Mouse (Mus musculus) inflammation-experienced regulatory T-cells, adult 6 months (primary cell): ENCODE results near the gene Nfkbia. TPM values are rescaled to one million over a fixed set of nuclear protein-coding genes. Genes with fewer than 3 reads are reported as not detected.

Experiments used
- ATAC-seq: one replicate; pipeline ENCODE4 v1.8.0; 2017
- polyA plus RNA-seq, 3 experiments: library from polyadenylated mRNA; unstranded; fragments of 100-300 nt; shearing (Covaris generic); gene quantifications; one replicate each; pipeline ENCODE4 v1.2.1; 2017

The Nfkbia gene
- polyA plus RNA-seq, 3 experiments from 2014 or later = 545 to 574 (median 562) TPM

DNA sequence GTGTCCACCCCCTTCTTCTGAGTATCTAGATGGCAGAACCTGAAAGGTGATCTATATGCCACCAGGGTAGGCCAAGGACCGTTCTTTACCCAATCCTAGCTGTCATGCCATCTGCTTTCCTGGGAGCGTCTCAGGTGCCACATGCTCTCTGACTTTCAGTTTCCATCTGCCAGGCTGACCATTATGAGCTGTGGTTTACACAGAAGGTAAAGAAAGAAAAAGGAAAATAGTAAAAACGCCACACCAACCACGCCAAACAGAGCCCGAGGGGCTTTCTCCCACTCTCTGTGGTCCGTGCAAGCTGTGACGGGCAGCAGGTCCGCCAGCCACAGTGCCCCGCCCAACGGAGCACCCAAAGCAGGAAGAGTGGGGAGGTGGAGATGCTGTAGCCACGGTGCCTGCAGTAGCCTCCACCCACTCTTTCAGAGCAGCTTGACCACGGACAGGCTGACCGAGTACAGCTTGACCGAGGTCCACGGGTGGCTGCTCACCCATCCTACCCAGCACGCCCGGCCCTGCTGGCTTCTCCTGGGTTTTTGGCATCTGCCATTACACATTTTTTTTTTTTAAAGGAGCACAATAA, 27.0 kb downstream of the Nfkbia start:
- ATAC-seq = peak; percentile 35

DNA sequence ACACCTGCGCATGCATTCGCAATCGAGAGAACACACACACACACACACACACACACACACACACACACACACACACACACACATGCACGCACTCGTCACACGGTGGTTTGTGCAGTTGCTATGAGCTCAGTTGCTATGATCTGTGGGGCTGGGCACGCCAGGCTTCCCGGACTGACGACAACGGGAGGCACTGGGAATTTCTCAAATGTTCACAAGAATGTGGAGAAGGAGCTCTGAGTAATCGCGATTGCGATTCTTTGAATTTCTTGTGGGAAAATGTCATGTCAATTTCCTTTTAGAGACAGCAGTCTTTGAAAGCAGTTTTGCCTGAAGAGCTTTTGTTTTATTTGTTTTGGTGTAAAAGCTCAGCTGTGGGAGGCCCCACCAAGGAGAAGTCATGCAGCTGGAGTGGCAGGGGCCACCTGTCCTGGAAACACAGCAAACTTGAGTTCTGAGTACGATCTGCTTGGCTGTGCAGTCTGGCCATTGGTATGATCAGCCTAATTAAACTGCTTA, 27.5 kb downstream of the Nfkbia start:
- ATAC-seq = peak; percentile 22

GRCm38 (mm10) chr12:55463992-55464845, 28.2 kb downstream of the Nfkbia start:
- ATAC-seq = peak; percentile 29

DNA sequence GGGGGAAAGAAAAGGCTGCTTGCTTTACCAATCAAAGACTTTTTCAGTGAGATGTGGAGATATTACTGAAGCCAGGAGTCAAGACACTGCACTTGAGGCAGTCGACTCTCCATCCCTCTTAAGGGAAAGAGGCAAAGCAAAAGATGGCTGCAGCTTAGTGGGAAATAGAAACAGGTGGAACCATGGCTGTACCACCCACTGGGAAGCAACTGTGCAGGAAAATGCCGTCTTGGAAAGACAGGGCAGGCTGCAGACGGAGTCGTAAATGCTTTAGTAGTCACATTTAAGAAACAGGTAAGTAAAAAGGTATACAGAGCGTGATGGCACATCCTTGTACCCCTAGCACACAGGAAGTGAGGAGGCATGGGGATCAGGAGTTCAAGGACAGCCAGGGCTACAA, 29.4 kb downstream of the Nfkbia start:
- no peak for ATAC-seq

- no peak for ATAC-seq
Observed at GRCm38 (mm10) chr12:55462456-55462855, 30.0 kb downstream of the Nfkbia start.

DNA sequence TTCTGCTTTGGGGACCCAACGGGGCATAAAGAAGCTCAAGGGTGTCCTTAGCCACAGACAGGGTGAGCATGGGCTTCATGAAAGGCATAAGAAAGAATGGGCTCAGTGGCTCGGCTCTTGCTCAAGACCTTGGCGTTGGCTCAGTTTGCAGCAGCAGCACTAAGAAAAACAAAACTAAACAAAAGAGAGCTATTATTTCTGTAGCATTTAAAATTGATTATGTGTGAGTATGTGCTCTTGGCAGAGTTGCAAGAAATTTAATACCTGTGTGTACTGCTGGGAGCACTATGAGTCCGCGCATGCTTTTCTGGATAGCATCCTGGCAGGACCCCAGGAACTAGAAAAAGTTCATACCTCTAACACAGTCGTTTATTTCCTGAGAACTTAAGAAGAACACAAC, 30.7 kb downstream of the Nfkbia start:
- ATAC-seq = no peak

GRCm38 (mm10) chr12:55460900-55461299, 31.5 kb downstream of the Nfkbia start:
- ATAC-seq = no peak

DNA sequence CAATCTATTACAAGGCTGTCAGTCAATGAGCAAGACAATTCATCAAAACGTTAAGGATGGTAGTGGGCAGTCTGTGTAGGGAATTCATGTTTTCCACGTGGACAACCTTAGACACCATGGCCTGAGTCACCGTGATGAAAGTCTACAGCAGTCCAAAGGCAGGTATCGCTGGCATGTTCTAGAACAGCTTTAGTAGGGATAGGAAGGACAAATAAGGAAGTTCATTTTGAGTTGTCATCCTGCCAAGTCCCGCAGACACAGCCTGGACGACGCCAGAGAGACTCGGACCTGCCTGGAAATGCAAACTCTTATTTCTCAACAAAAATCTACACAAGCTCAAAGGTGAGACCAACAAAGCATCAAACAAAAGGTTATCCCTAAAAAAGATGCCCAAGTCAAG, 32.7 kb downstream of the Nfkbia start:
- no peak for ATAC-seq

- no peak for ATAC-seq
Observed at GRCm38 (mm10) chr12:55456893-55457292, 35.6 kb downstream of the Nfkbia start.

GRCm38 (mm10) chr12:55456136-55456535, 36.3 kb downstream of the Nfkbia start:
- no peak for ATAC-seq

- ATAC-seq = no peak
Observed at GRCm38 (mm10) chr12:55455206-55455605, 37.2 kb downstream of the Nfkbia start.

- ATAC-seq = no peak
Observed at GRCm38 (mm10) chr12:55453924-55454323, 38.5 kb downstream of the Nfkbia start.

GRCm38 (mm10) chr12:55452839-55453238, 39.6 kb downstream of the Nfkbia start:
- no peak for ATAC-seq

GRCm38 (mm10) chr12:55450421-55450820, 42.0 kb downstream of the Nfkbia start:
- no peak for ATAC-seq

GRCm38 (mm10) chr12:55449048-55449447, 43.4 kb downstream of the Nfkbia start:
- no peak for ATAC-seq

DNA sequence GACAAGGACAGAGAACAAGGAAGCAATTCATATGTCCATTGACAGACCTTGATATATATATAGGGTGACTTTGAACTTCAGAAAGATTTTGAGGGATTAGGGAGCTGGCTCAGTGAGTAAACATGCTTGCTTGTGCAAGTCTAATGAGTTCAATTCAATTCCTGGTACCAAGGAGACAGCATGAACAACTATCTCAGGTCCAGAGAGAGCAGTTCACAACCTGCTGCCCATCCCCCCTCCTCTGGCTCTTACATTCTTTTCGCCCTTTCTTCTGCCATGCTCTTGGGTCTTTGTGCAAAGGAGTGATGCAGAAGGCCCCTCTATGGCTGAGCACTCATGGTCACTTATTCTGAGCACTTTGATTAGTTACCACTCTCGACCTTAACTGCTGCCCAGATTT, 44.0 kb downstream of the Nfkbia start:
- no peak for ATAC-seq

- no peak for ATAC-seq
Observed at GRCm38 (mm10) chr12:55447396-55447760, 45.1 kb downstream of the Nfkbia start.

- ATAC-seq = peak; percentile 85
Observed at GRCm38 (mm10) chr12:55446746-55447395, 45.6 kb downstream of the Nfkbia start.

DNA sequence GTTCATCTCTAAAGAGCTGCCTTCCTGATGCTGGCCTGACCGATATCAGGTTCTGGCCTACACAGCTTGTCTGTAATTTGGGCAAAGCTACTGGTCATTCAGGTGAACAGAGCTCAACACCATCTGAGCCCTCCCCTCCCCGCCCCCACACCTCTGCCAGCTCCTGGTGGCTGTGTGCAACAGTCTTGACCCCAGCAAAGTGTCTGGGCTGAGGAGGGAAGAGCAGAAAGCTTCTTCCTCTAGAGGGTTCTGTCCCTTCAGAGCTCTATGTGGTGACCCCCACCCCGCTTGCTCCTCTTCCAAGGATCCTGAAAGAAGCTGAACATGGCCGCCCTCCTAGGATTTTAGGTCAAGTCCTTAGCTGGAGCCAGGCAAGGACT, 46.1 kb downstream of the Nfkbia start:
- no peak for ATAC-seq

DNA sequence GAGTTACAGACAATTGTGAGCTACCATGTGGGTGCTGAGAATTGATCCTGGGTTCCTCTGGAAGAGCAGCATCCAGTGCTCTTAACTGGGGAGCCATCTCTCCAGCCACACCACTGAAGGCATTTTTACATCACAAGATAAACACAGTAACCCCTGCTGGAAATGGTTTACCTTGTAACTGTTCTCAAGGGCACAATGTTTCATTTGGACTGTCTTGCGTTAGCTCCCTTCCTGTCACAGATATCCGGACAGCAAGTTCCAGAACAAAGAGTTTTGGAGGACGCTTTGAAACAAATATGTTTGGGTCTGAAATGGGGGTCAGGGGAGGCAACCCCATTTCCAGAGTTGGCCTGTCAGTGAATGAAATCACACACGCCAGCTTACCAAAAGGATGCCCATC, 46.9 kb downstream of the Nfkbia start:
- no peak for ATAC-seq

GRCm38 (mm10) chr12:55444031-55444451, 48.4 kb downstream of the Nfkbia start:
- no peak for ATAC-seq

DNA sequence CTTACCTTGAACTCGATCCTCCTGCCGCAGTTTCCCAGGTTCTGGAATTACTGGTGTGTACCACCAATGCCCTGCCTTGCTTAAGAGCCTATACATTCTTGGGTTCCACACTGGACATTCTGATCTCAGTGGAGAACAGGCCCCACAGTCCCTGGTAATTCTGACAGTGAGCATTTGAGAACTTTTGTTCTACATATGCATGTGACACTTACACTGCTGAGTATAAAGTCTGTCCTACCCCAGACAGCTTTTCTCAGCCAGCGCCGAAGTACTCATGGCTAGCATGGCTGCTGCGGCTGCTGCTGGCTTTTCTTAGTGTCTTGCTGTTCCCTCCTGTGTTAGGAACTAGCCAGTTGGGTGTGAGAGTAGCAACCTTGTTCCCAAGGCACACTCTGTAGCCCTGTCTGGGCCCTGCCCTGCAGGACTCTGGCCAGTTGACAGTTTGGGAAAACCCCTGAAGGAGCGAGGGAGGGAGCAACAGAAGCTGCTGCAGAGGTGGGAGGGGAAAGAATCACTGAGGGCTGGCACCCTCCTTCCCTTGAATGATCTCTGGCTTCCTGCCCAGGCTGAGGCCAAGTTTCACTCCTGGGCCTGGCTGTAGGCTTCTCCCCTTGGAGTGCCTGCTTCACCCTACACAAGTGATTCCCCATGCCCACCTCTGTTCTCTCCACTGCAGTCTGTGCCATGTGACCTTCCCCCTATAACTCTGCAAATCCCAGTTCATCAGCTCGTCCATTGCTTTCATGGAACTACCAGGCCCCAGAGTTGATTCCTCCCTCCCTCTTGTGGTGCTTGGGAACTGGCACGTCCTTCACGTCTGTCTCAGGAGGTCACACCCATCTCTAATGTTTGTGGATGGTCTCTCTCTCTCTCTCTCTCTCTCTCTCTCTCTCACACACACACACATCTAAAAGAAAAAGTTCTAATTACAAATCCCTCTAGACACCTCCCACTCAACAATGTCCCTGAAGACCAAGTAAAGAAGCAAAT, 49.3 kb downstream of the Nfkbia start:
- peak; percentile 22 for ATAC-seq
